18 mouse cellular contexts compared by ENCODE assay signal in genomic region chr9:77254514-77254913, GRCm38 (mm10).
"Had no signal": no experiment of that assay in that cellular context is flagged by ENCODE, and none has a peak within 500 bp of the region (broad histone marks: within the 10 kb centered on the region; RNA-seq: fewer than 3 reads in every experiment).

No protein-coding gene starts in this region.

- H3K27ac ChIP-seq: kidney, postnatal 0 days; limb, embryonic 12.5 days; limb, embryonic 15.5 days; liver, embryonic 14.5 days; macrophage; neural tube, embryonic 12.5 days; neural tube, embryonic 15.5 days; stomach, postnatal 0 days had no signal

- DNase-seq: kidney, adult 2 months; kidney, postnatal 25 days; liver, postnatal 0 days; lung, embryonic 14.5 days; midbrain, embryonic 14.5 days; right cerebral cortex, adult 18-20 months; right cerebral cortex, postnatal 14 days; right cerebral cortex, postnatal 4 days; thymus, postnatal 36 days had no signal

- H3K4me3 ChIP-seq: limb, embryonic 12.5 days; limb, embryonic 15.5 days; megakaryocyte, embryonic 14.5 days; neural tube, embryonic 12.5 days; neural tube, embryonic 15.5 days had no signal
